Mouse (Mus musculus) adrenal gland, adult 2 months (tissue): ENCODE measurements around the gene Plod3. TPM values are rescaled to one million over a fixed set of nuclear protein-coding genes. Genes with fewer than 3 reads are reported as not detected.
"Not testable (repeated sequence)": the region's sequence is repeated elsewhere in the genome, so short reads cannot be mapped to it uniquely, and the experiment has no call there.

Source experiments
- DNase-seq: peaks from one replicate; pipeline ENCODE4 v3.0.0; 2021
- long read RNA-seq: library from polyadenylated mRNA; stranded (forward); transcript quantifications from one replicate; pipeline ENCODE4 v2.0.0, GENCODE M21; 2021
- polyA plus RNA-seq: library from polyadenylated mRNA; depleted of rRNA; stranded (reverse); fragments of >200 nt; gene quantifications from 2 replicates; pipeline ENCODE4 v1.2.3, GENCODE M21; 2012; rRNA removed
- total RNA-seq, 2 experiments: library from RNA; stranded (reverse); gene quantifications; 2 replicates each; pipeline ENCODE4 v1.2.3; 2021

Gene Plod3
- total RNA-seq (10 to 100 TPM; 68.5 to 74.3 TPM), polyA plus RNA-seq (75.6 and 86.3 TPM in 2 replicates)
- long read RNA-seq, transcript Plod3-201 (19 exons, 3,280 nt): major isoform, 72 of 90 reads
- long read RNA-seq, partial matches to known transcripts: 10 of 90 reads
- long read RNA-seq, other reads (novel, unspliced or antisense): 8 of 90 reads

- DNase-seq: peak; percentile 95
These were observed at the start of gene Plod3 for GRCm38 (mm10) chr5:136986695-136987137. TSS of gene Plod3 (plus strand) at chr5:136987019.

- no peak for DNase-seq
These were observed 49.2 kb upstream of the Plod3 start for GRCm38 (mm10) chr5:136937621-136938020.

- no peak for DNase-seq
These were observed 47.5 kb upstream of the Plod3 start for GRCm38 (mm10) chr5:136939284-136939683.

GRCm38 (mm10) chr5:136940029-136940428, 46.8 kb upstream of the Plod3 start:
- DNase-seq: not testable (repeated sequence)

GRCm38 (mm10) chr5:136940845-136941560, 45.8 kb upstream of the Plod3 start:
- DNase-seq: no peak

- no peak for DNase-seq
These were observed 44.0 kb upstream of the Plod3 start for GRCm38 (mm10) chr5:136942781-136943180.

GRCm38 (mm10) chr5:136943382-136943781, 43.4 kb upstream of the Plod3 start:
- DNase-seq: no peak

- DNase-seq: no peak
These were observed 41.7 kb upstream of the Plod3 start for GRCm38 (mm10) chr5:136945084-136945483.

- DNase-seq: no peak
These were observed 38.9 kb upstream of the Plod3 start for GRCm38 (mm10) chr5:136947874-136948273.

- DNase-seq: not testable (repeated sequence)
These were observed 37.1 kb upstream of the Plod3 start for GRCm38 (mm10) chr5:136949551-136950336.

- no peak for DNase-seq
These were observed 36.3 kb upstream of the Plod3 start for GRCm38 (mm10) chr5:136950521-136950920.

- no peak for DNase-seq
These were observed 34.7 kb upstream of the Plod3 start for GRCm38 (mm10) chr5:136952153-136952552.

GRCm38 (mm10) chr5:136953015-136953414, 33.8 kb upstream of the Plod3 start, which contains the start of gene Fis1:
TSS of gene Fis1 (plus strand) at chr5:136953275.
- DNase-seq: peak; percentile 98

- peak; percentile 57 for DNase-seq
These were observed 33.3 kb upstream of the Plod3 start for GRCm38 (mm10) chr5:136953440-136953951.

- DNase-seq: no peak
These were observed 31.2 kb upstream of the Plod3 start for GRCm38 (mm10) chr5:136955622-136956021.

- DNase-seq: no peak
These were observed 29.6 kb upstream of the Plod3 start for GRCm38 (mm10) chr5:136957250-136957649.

- no peak for DNase-seq
These were observed 27.7 kb upstream of the Plod3 start for GRCm38 (mm10) chr5:136958991-136959605.

- no peak for DNase-seq
These were observed 26.8 kb upstream of the Plod3 start for GRCm38 (mm10) chr5:136960053-136960452.

- no peak for DNase-seq
These were observed 25.4 kb upstream of the Plod3 start for GRCm38 (mm10) chr5:136961334-136961982.

- DNase-seq: peak; percentile 94
These were observed 24.8 kb upstream of the Plod3 start for GRCm38 (mm10) chr5:136961983-136962461.

- DNase-seq: peak; percentile 83
These were observed 24.3 kb upstream of the Plod3 start for GRCm38 (mm10) chr5:136962501-136962900.
